Mouse (Mus musculus) lung, adult 2 months (tissue): ENCODE data around the gene Scyl1.

Experiments used
- CTCF ChIP-seq: fragments of 200-500 bp; IDR thresholded peaks from 2 replicates; pipeline ENCODE4 v1.5.1; 2011; ENCODE audit warnings: mild to moderate bottlenecking, low read length, control low read depth; ENCODE audit not compliant: insufficient read depth
- POLR2A ChIP-seq: fragments of 200-500 bp; IDR thresholded peaks from 2 replicates; pipeline ENCODE4 v1.6.1; 2011; ENCODE audit warnings: low read depth, mild to moderate bottlenecking, control low read depth, low read length, borderline replicate concordance; ENCODE audit errors: extremely low read depth

DNA sequence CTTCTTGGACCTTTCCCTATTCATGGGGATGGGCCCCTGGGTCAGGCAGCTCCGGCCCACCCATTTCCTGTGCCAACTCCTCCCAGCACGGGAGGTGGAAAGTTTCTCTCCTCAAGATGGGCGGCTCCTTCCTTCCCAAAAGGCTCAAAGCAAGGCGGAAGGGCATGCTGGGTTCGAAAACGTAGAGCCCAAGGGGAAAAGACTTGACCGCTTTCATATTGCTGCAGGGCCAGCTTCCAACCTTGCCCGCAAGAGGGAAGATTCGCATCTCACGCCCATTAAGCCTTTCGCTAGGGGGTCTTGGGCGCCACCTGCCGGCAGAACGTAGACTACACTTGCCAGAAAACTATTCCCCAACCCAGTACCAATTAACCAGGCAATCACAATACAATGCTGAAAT, 43.5 kb downstream of the Scyl1 start:
- TF ChIP-seq CTCF = peak; percentile 93
- TF ChIP-seq POLR2A = no peak
